Mouse (Mus musculus) B cell, adult (primary cell): ENCODE data around the gene Stk11ip. TPM values are rescaled to one million over a fixed set of nuclear protein-coding genes. Genes with fewer than 3 reads are reported as not detected.

ENCODE experiments used
- total RNA-seq: library from RNA; stranded (reverse); gene quantifications from 4 replicates; pipeline ENCODE4 v1.2.4, GENCODE M21; 2023; ENCODE audit not compliant: inconsistent age

Gene Stk11ip
- total RNA-seq = 225 to 244 TPM (median 229 TPM) in 4 replicates

GRCm38 (mm10) chr1:75521321-75522031, at the start of gene Stk11ip:
Gene Stk11ip, plus strand, starts transcription at chr1:75521529.

GRCm38 (mm10) chr1:75478916-75479634, 42.3 kb upstream of the Stk11ip start, which contains the start of the genes Chpf and Tmem198:
Gene Chpf, minus strand, starts transcription at chr1:75479307.
Gene Tmem198, plus strand, starts transcription at chr1:75479532.

GRCm38 (mm10) chr1:75505956-75506831, 15.1 kb upstream of the Stk11ip start, which contains the start of gene Obsl1:
Gene Obsl1, minus strand, starts transcription at chr1:75506452.

GRCm38 (mm10) chr1:75507006-75507405, 14.3 kb upstream of the Stk11ip start, which contains the start of gene Inha:
Gene Inha, plus strand, starts transcription at chr1:75507077.

GRCm38 (mm10) chr1:75545965-75546956, 24.9 kb downstream of the Stk11ip start, which contains the start of gene Slc4a3:
Gene Slc4a3, plus strand, starts transcription at chr1:75546266.

Other genes with a start within 250 kb of the Stk11ip start
- not detected in 4 replicates for gene Resp18, start 243.1 kb upstream of the Stk11ip start, total RNA-seq
- gene Dnpep, start 203.5 kb upstream of the Stk11ip start, total RNA-seq = 44.7 to 64.5 TPM (median 48.8 TPM) in 4 replicates
- gene Des, start 161.2 kb upstream of the Stk11ip start, total RNA-seq = 0.21 to 0.70 TPM in 2 of 4 replicates, not detected in the others
- gene Speg, start 146.2 kb upstream of the Stk11ip start, total RNA-seq = not detected in 4 replicates
- gene Gmppa, start 85.6 kb upstream of the Stk11ip start, total RNA-seq = 55.8 to 68.5 TPM (median 60.3 TPM) in 4 replicates
- gene Asic4, start 71.1 kb upstream of the Stk11ip start, total RNA-seq = not detected in 4 replicates
- gene Chpf, start 42.2 kb upstream of the Stk11ip start, total RNA-seq = 22.9 to 28.0 TPM (median 23.2 TPM) in 4 replicates
- 4.3 to 5.5 TPM (median 4.7 TPM) in 4 replicates for gene Tmem198, start 42.0 kb upstream of the Stk11ip start, total RNA-seq
- 0.16 to 0.48 TPM (median 0.45 TPM) in 3 of 4 replicates, not detected in the other for gene Obsl1, start 15.1 kb upstream of the Stk11ip start, total RNA-seq
- gene Inha, start 14.5 kb upstream of the Stk11ip start, total RNA-seq = not detected in 4 replicates
- gene Slc4a3, start 24.7 kb downstream of the Stk11ip start, total RNA-seq = 0.67 to 1.7 TPM (median 1.6 TPM) in 4 replicates